Mouse (Mus musculus): Measurements from ENCODE around the gene Mast1. TPM values are rescaled to one million over a fixed set of nuclear protein-coding genes. Genes with fewer than 3 reads are reported as not detected.

Mast1 gene
- polyA plus RNA-seq, 1 experiment from 2014 or later: 31.6 TPM

DNA sequence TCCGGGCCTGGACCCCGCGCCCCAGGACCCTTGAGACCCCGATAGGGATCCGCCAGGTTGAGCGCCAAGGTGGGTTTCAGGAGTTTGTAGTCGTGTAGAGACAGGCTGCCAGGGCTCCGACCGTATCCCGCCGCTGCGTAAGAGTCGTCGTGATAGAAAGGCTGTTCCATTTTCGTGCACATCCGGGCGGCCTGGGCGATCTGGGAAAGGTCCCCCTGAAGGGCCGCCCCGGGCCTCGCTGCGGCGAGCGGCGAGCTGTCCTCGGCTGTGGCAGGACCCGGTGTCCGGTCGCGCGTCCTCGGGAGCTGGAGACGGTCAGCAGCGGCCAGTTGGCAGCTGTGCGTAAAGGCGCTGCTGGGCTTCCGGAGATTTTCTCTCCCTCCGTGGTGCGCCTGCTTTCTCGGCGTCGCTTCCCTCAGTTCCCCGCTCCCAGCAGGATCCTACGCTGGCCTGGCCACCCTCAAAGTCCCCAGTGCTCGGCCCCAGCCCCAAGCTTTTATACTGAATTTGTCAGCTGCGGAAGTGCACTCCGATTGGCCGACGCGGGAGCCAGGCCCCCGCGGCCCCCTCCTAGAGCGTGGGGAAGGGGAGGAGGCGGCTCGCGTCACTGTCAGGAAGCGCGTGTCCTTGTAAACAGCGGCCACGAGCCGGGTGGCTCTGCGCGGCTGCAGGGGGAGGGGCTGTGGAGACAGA lies 41.2 kb upstream of the Mast1 start, which contains the start of gene Junb:
TSS of gene Junb (minus strand) at position 471 of the 693 bp plus-strand sequence.
- Histone ChIP-seq H3K27ac (no peak within 1 kb of the TSS; the same call in 1 of the 2 replicates), H3K9ac (peak within 1 kb of the TSS; percentile 72), H3K4me1 (peaks cover 71% of the 10 kb centered on the region), H3K9me3 (replicated peaks) (no peaks in the 10 kb centered on the region), H3K36me3 (ENCODE audit: poor library complexity, severe bottlenecking) (peaks cover 20% of the 10 kb centered on the region), H3K4me2 (peak within 1 kb of the TSS; percentile 96), H3K4me3 (peak within 1 kb of the TSS; percentile 51), H3K27me3 (peaks cover 55% of the 10 kb centered on the region)
- ATAC-seq: peak; percentile 31
- 1% methylated on average over 63 of the region's 63 CpGs for WGBS

DNA sequence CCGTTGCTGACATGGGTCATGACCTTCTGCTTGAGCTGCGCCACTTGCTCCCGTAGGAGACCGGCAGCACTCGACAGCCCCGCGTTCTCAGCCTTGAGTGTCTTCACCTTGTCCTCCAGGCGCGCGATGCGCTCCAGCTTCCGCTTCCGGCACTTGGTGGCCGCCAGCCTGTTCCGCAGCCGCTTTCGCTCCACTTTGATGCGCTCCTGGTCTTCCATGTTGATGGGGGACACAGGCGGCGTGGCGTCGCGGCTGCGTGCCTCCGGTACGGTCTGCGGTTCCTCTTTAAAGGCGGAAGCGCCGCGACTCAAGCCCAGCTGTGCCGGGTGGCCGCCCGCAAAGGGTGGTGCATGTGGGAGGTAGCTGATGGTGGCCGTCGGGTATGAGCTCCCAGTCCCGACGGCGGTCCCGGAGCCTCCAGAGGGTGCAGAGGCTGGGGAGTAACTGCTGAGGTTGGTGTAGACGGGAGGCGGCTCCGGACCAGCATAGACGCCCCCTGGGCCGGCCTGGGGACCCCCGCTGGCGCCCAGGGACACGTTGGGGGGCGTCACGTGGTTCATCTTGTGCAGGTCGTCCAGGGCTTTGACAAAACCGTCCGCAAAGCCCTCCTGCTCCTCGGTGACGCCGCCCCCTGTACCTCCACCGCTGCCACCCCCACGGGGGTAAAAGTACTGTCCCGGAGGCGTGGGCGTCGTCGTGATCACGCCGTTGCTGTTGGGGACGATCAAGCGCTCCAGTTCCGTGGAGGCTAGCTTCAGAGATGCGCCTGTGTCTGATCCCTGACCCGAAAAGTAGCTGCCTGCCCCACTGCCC lies 40.5 kb upstream of the Mast1 start:
- Histone ChIP-seq H3K9ac (peak overlapping the region; percentile 72), H3K4me2 (peak overlapping the region; percentile 96), H3K36me3 (ENCODE audit: poor library complexity, severe bottlenecking) (peaks cover 27% of the 10 kb centered on the region), H3K27me3 (peaks cover 54% of the 10 kb centered on the region), H3K27ac (no peak overlapping the region; the same call in 1 of the 2 replicates), H3K4me3 (peak overlapping the region; percentile 51), H3K9me3 (replicated peaks) (no peaks in the 10 kb centered on the region), H3K4me1 (peaks cover 71% of the 10 kb centered on the region)
- under 1% methylated on average over 70 of the region's 70 CpGs for WGBS
- no peak for ATAC-seq

DNA sequence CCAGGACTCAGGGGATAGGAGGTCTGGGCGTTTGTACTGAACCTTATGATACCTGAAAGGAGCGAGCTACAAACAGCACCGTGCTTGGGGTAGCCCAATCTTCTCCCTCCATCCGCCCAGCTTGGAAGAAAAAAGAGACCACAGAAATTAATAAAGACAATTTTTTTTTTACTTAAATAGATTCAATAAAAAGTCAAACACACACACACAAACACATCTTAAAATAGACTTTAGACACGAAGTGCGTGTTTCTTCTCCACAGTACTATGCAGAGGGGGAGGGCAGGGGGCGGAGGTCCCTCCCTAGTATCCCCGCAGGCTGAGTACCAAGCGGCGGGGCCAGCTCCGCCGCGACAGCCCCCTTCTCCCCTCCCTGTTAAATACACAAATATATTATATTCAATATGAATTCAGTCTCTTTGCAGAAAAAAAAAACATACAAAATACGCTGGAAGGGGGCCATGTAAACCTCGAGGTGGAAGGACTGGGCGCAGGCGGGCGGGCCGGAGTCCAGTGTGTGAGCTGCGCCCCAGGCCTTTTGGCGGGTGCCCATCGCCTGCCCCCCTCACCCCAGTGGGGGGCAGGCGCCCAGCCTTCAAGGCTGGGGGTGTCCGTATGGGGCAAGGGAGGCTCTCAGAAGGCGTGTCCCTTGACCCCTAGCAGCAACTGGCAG lies 39.7 kb upstream of the Mast1 start:
- WGBS: 5% methylated on average over 24 of the region's 25 CpGs
- Histone ChIP-seq H3K4me1 (peaks cover 74% of the 10 kb centered on the region), H3K36me3 (ENCODE audit: poor library complexity, severe bottlenecking) (peaks cover 35% of the 10 kb centered on the region), H3K27ac (no peak overlapping the region), H3K4me2 (peak overlapping the region; percentile 96), H3K4me3 (peak overlapping the region; percentile 51), H3K9me3 (replicated peaks) (no peaks in the 10 kb centered on the region), H3K9ac (peak overlapping the region; percentile 72), H3K27me3 (peaks cover 46% of the 10 kb centered on the region)
- ATAC-seq: no peak

DNA sequence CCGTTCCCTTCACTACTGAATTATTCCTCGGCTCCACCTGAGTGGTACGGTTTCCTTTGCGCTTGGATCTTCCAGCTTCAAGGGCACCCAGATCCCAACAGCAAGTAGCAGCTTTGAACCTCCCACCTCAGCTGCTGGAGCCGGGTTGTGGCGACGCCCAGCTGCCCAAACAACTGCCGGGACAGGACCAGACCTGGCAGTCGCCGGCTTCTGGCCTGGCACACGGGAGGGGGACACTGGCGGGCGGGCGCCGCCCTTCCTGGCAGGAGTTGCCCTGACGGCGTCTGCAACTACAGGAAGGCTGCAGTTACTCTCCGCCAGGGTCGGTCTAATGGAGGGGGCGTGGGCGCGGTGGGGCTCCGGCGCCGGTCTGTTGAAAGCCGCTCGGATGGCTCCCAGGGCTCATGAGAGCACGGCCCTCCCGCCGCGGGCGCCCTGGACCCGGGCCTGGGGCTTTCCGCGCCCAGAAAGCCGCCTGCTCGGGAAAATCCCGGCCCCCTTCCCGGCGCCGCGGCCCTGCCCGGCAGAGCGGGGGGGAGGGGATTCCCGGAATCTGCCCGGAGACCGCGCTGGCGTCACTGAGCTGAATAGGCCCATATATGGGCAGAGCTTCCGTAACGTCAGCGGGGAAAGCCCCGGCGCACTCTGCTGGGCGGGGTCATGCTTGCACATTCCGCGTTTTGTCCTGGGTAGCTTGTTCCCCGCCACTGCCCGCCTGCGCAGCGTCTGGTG lies 39.0 kb upstream of the Mast1 start:
- Histone ChIP-seq H3K9me3 (replicated peaks) (no peaks in the 10 kb centered on the region), H3K4me3 (peak overlapping the region; percentile 51), H3K4me2 (peak overlapping the region; percentile 96), H3K9ac (peak overlapping the region; percentile 72), H3K4me1 (peaks cover 78% of the 10 kb centered on the region), H3K27me3 (peaks cover 42% of the 10 kb centered on the region), H3K27ac (peak overlapping the region; percentile 54; the same call in 1 of the 2 replicates), H3K36me3 (ENCODE audit: poor library complexity, severe bottlenecking) (peaks cover 42% of the 10 kb centered on the region)
- ATAC-seq: peak; percentile 90
- WGBS: under 1% methylated on average over 61 of the region's 61 CpGs

DNA sequence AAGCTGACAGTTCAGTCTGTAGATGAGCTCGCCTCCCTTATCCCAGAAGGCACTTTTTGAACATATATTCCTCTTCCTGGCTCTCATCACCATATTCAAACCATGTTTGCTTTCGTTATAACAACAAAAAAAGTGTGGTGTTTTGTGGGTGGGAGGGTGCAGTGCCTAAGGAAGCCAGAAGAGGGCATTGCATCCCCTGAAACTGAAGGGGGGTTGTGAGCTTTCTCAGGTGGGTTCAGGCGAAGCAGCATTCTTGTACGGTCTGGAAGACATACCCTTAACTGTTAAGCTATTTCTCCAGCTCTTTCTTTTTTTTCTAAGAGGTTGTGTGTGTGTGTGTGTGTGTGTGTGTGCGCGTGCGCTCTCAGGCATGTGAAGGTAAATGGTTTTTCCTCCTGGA lies 38.3 kb upstream of the Mast1 start:
- Histone ChIP-seq H3K36me3 (ENCODE audit: poor library complexity, severe bottlenecking) (peaks cover 47% of the 10 kb centered on the region), H3K9me3 (replicated peaks) (no peaks in the 10 kb centered on the region), H3K4me3 (peak overlapping the region; percentile 51; the same call in 1 of the 2 replicates), H3K27ac (no peak overlapping the region), H3K4me1 (peaks cover 78% of the 10 kb centered on the region), H3K27me3 (peaks cover 35% of the 10 kb centered on the region), H3K4me2 (peak overlapping the region; percentile 96), H3K9ac (peak overlapping the region; percentile 72; the same call in 1 of the 2 replicates)
- ATAC-seq: no peak
- WGBS: 34% methylated on average over 7 of the region's 7 CpGs

DNA sequence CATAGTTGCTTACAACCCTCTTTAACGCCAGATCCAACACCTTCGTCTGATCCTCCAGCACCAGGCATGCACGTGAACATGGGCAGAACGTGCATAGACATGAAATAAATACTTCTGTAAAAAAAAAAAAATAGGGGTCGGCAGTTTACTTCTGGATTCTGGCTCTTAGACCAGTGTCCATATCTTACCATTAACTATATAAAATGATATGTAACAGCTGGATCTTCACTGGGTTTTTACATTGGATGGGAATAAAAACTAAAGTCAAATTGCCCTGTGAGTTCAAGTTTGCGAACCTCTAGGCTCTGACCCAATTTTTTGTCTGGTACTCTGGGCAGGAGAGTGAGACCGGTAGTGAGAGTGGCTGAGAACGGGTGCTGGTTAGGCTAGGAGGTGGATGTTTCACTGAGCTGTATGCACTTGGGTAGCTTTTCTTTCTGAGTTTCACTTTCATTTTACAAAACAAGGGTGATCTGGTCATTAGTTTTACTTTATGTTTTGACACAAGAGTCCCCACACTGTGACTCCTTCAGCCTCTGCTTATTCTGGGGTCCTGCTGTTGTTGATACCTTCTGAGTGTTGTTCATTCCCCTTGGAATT lies 37.5 kb upstream of the Mast1 start:
- Histone ChIP-seq H3K4me1 (peaks cover 72% of the 10 kb centered on the region), H3K36me3 (ENCODE audit: poor library complexity, severe bottlenecking) (peaks cover 47% of the 10 kb centered on the region), H3K9me3 (replicated peaks) (no peaks in the 10 kb centered on the region), H3K9ac (no peak overlapping the region), H3K27ac (no peak overlapping the region), H3K4me2 (no peak overlapping the region), H3K4me3 (no peak overlapping the region), H3K27me3 (peaks cover 29% of the 10 kb centered on the region)
- ATAC-seq: no peak
- WGBS: 83% methylated on average over 8 of the region's 8 CpGs

DNA sequence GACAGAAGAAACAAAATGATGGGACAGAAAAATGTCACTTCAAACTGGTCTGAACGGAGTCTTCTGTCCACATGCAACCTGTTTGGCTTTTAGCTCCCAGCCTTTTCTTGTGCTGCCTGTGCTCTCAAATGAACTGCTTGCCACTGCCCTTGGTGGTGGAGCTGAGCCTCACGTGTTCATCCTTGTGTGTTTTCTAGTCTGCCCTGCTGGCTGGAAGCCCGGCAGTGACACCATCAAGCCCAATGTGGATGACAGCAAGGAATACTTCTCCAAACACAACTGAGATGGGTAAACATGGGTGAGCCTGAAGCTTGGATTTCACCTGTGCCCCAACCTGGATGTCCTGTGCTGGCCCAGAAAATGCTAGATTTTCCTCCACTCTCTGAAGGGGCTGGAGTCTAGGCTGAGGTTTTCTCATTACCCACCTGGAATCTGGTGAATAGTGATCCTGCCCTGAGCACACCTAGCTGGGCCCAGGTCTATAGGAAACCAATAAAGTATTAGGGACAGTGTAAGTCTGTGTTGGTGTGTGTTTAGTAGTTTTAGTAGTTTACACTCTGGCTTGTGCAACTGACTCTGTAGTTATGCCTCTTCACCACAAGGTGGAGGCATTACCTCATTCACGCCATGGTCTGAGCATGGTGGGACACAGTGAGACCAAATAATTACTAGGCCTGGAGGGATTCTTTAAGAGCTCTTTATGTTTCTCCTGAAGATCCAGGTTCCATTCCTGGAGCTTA lies 36.8 kb upstream of the Mast1 start:
- H3K4me1 ChIP-seq: peaks cover 66% of the 10 kb centered on the region

DNA sequence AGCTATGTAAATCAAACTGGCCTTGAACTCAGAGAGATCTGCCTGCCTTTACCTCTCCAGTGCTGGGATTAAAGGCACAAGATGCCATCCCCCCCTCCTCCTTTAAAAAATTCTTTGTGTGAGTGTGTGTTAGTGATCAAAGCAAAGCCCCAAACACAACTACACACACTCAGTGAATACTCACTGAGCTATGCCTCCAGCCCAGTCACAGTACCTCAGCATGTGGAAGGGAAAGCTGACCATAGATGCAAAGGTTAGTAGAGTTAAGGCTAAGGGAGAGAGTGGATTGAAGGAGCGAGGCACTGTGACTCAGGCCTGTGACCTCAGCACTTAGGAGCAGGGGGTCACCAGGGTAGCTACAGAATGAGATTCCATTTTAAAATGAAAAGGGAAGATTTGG lies 35.9 kb upstream of the Mast1 start:
- no peak overlapping the region for H3K27ac ChIP-seq
- WGBS: 94% methylated on average over 1 of the region's 1 CpGs
- H3K4me2 ChIP-seq: no peak overlapping the region
- peaks cover 47% of the 10 kb centered on the region for H3K36me3 ChIP-seq (ENCODE audit: poor library complexity, severe bottlenecking)
- no peak overlapping the region for H3K4me3 ChIP-seq
- H3K9ac ChIP-seq: no peak overlapping the region
- H3K9me3 ChIP-seq (replicated peaks): no peaks in the 10 kb centered on the region
- peaks cover 13% of the 10 kb centered on the region for H3K27me3 ChIP-seq
- no peak for ATAC-seq
- H3K4me1 ChIP-seq: peaks cover 66% of the 10 kb centered on the region

More for the DNA sequence above, 36.8 kb upstream of the Mast1 start:
- H3K9ac ChIP-seq: no peak overlapping the region
- WGBS: 62% methylated on average over 4 of the region's 4 CpGs
- H3K9me3 ChIP-seq (replicated peaks): no peaks in the 10 kb centered on the region
- H3K27me3 ChIP-seq: peaks cover 22% of the 10 kb centered on the region
- no peak for ATAC-seq
- no peak overlapping the region for H3K4me2 ChIP-seq
- peaks cover 47% of the 10 kb centered on the region for H3K36me3 ChIP-seq (ENCODE audit: poor library complexity, severe bottlenecking)
- H3K27ac ChIP-seq: no peak overlapping the region
- H3K4me3 ChIP-seq: no peak overlapping the region

DNA sequence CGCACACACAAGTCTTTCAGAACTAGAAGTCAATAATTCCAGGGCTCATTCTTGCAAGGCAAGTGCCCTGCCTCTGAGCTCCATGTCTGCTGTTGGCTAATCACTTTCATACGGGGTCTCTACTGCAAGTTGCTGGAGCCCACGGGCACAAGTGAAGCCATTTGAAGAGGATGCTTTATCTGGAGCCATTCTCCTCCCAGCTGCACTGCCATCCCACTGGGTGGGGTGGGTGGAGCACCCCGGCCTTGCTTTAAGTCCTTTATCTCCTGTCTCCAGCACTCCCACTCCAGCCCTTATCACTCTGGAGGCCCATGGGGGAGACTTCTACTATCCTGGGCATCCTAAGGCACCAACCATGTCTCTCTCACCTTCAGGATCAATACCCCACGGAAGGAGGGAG lies 33.8 kb upstream of the Mast1 start:
- Histone ChIP-seq H3K27me3 (no peaks in the 10 kb centered on the region), H3K36me3 (ENCODE audit: poor library complexity, severe bottlenecking) (peaks cover 47% of the 10 kb centered on the region), H3K9me3 (replicated peaks) (no peaks in the 10 kb centered on the region), H3K9ac (peak overlapping the region; percentile 90), H3K27ac (0 out of 2 replicates have a peak overlapping the region, but pooled peaks have one; percentile 2), H3K4me2 (peak overlapping the region; percentile 88), H3K4me1 (peaks cover 46% of the 10 kb centered on the region), H3K4me3 (peak overlapping the region; percentile 69)
- no peak for ATAC-seq
- 65% methylated on average over 5 of the region's 5 CpGs for WGBS

DNA sequence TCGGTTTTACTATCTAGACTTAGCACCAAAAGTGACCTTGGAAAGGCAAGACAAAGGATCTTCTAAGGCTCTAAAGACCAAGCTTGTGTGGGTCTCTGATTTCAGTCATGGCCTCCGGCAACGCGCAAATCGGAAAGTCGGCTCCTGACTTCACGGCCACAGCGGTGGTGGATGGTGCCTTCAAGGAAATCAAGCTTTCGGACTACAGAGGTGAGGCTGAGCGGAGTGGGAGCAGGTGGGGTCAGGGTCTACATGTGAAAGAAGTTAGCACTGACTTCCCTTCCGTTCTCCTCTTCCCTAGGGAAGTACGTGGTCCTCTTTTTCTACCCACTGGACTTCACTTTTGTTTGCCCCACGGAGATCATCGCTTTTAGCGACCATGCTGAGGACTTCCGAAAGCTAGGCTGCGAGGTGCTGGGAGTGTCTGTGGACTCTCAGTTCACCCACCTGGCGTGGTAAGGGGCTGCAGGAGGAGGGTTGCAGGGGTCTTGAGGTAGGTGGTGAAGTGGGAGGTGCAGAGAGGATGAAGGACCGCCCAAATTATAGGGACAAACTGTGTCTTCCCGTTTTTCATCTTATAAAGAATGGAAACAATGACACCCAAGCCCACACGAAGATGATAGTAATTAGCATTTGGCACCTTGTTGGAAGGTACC lies 33.1 kb upstream of the Mast1 start:
- Histone ChIP-seq H3K4me3 (peak overlapping the region; percentile 69), H3K9ac (peak overlapping the region; percentile 90), H3K4me1 (peaks cover 42% of the 10 kb centered on the region), H3K4me2 (peak overlapping the region; percentile 88), H3K9me3 (replicated peaks) (no peaks in the 10 kb centered on the region), H3K27me3 (no peaks in the 10 kb centered on the region), H3K36me3 (ENCODE audit: poor library complexity, severe bottlenecking) (peaks cover 46% of the 10 kb centered on the region), H3K27ac (peak overlapping the region; percentile 76)
- ATAC-seq: no peak
- 5% methylated on average over 21 of the region's 21 CpGs for WGBS

All from forebrain, embryonic 13.5 days (tissue).